Mouse (Mus musculus) CH12.LX (cell line): Measurements from ENCODE around the gene Thrb. TPM values are rescaled to one million over a fixed set of nuclear protein-coding genes. Genes with fewer than 3 reads are reported as not detected.
A peak's percentile ranks its signal among the peaks of the same experiment; 100 is the strongest.

Experiments
- DNase-seq: peaks from one replicate; pipeline ENCODE4 v3.0.0-alpha.2; 2013; ENCODE audit errors: extremely low read depth
- H3K27ac ChIP-seq: 2 replicates; pipeline ENCODE4 v1.5.1; 2012; ENCODE audit warnings: low read depth, mild to moderate bottlenecking, control low read depth, moderate library complexity; ENCODE audit not compliant: insufficient read depth
- H3K27me3 ChIP-seq: replicated peaks from 2 replicates; pipeline ENCODE3; 2012; ENCODE audit warnings: inconsistent platforms
- H3K36me3 ChIP-seq, 2 experiments: replicated peaks in 1 of 2; 2 replicates each; pipeline versions ENCODE3 to v1.6.1; 2012; ENCODE audit warnings: inconsistent platforms in 1 of 2, low read length in 1 of 2, mild to moderate bottlenecking in 1 of 2, mixed read lengths in 1 of 2, moderate library complexity in 1 of 2; ENCODE audit not compliant: control insufficient read depth in 1 of 2, insufficient read depth in 1 of 2
- H3K4me1 ChIP-seq, 2 experiments: 2 replicates each; pipeline ENCODE4 v1.6.1; 2012; ENCODE audit warnings: inconsistent platforms in 1 of 2, moderate library complexity in 1 of 2; ENCODE audit not compliant: insufficient read depth in 2 of 2, control insufficient read depth in 1 of 2
- H3K4me2 ChIP-seq: 2 replicates; pipeline ENCODE4 v1.6.1; 2012; ENCODE audit warnings: low read depth, mild to moderate bottlenecking, control low read depth; ENCODE audit not compliant: poor library complexity, insufficient read depth, severe bottlenecking
- H3K4me3 ChIP-seq, 3 experiments: fragments of 150-350 bp in 1 of 3; sonication (generic) in 1 of 3; replicated peaks in 1 of 3; 2 replicates each; pipeline versions ENCODE3 to v1.5.1; 2011 to 2012; ENCODE audit warnings: low read depth in 2 of 3, low read length in 2 of 3, mild to moderate bottlenecking in 2 of 3, moderate library complexity in 2 of 3, control low read depth in 1 of 3, improper control_type of control experiment in 1 of 3, inconsistent platforms in 1 of 3, mixed read lengths in 1 of 3; ENCODE audit not compliant: poor library complexity in 1 of 3
- H3K79me2 ChIP-seq: replicated peaks from 2 replicates; pipeline ENCODE4 v1.6.1; 2012; ENCODE audit warnings: mild to moderate bottlenecking, moderate library complexity; ENCODE audit not compliant: control insufficient read depth, poor library complexity, insufficient read depth, severe bottlenecking; ENCODE audit errors: extremely low read depth
- H3K9ac ChIP-seq: 2 replicates; pipeline ENCODE4 v1.6.1; 2012; ENCODE audit warnings: low read depth, mild to moderate bottlenecking, control low read depth, moderate library complexity; ENCODE audit not compliant: insufficient read depth
- H3K9me3 ChIP-seq: replicated peaks from 2 replicates; pipeline ENCODE3; 2012; ENCODE audit warnings: low read length, inconsistent platforms, mixed read lengths
- BHLHE40 ChIP-seq: IDR thresholded peaks from 2 replicates; pipeline ENCODE4 v1.6.1; 2011; ENCODE audit warnings: mild to moderate bottlenecking, low read depth, low read length, improper control_type of control experiment
- CTCF ChIP-seq, 2 experiments: IDR thresholded peaks in 1 of 2; conservative IDR thresholded peaks in 1 of 2; 2 replicates each; pipeline ENCODE4 v1.5.1; 2011 to 2012; ENCODE audit warnings: low read depth in 2 of 2, low read length in 2 of 2, improper control_type of control experiment in 1 of 2, inconsistent platforms in 1 of 2, mild to moderate bottlenecking in 1 of 2, moderate library complexity in 1 of 2
- E2F4 ChIP-seq: IDR thresholded peaks from 2 replicates; pipeline ENCODE4 v1.6.1; 2011; ENCODE audit warnings: low read depth, low read length, improper control_type of control experiment; ENCODE audit not compliant: insufficient replicate concordance
- ELF1 ChIP-seq: IDR thresholded peaks from 2 replicates; pipeline ENCODE4 v1.6.1; 2014; ENCODE audit warnings: low read depth, mild to moderate bottlenecking, inconsistent platforms, low read length, improper control_type of control experiment
- ETS1 ChIP-seq: conservative IDR thresholded peaks from 2 replicates; pipeline ENCODE4 v1.6.1; 2012; ENCODE audit warnings: low read depth, mild to moderate bottlenecking, inconsistent platforms, low read length, improper control_type of control experiment, moderate library complexity
- GABPA ChIP-seq: IDR thresholded peaks from 2 replicates; pipeline ENCODE4 v1.6.1; 2012; ENCODE audit warnings: low read depth, low read length, improper control_type of control experiment, inconsistent platforms; ENCODE audit not compliant: insufficient replicate concordance
- HCFC1 ChIP-seq: IDR thresholded peaks from 2 replicates; pipeline ENCODE4 v1.6.1; 2012; ENCODE audit warnings: low read depth, mild to moderate bottlenecking, inconsistent platforms, low read length, improper control_type of control experiment
- IRF4 ChIP-seq: IDR thresholded peaks from 2 replicates; pipeline ENCODE4 v1.6.1; 2014; ENCODE audit warnings: low read depth, mild to moderate bottlenecking, inconsistent platforms, low read length, improper control_type of control experiment
- JUN ChIP-seq: IDR thresholded peaks from 2 replicates; pipeline ENCODE4 v1.6.1; 2011; ENCODE audit warnings: low read depth, mild to moderate bottlenecking, low read length, improper control_type of control experiment, moderate library complexity; ENCODE audit not compliant: insufficient read depth
- KAT2A ChIP-seq: IDR thresholded peaks from 2 replicates; pipeline ENCODE4 v1.6.1; 2012; ENCODE audit warnings: low read length, improper control_type of control experiment, inconsistent platforms; ENCODE audit not compliant: insufficient replicate concordance
- MAFK ChIP-seq: IDR thresholded peaks from 2 replicates; pipeline ENCODE4 v1.6.1; 2011; ENCODE audit warnings: low read length, improper control_type of control experiment; ENCODE audit not compliant: insufficient replicate concordance
- MAX ChIP-seq: IDR thresholded peaks from 2 replicates; pipeline ENCODE4 v1.6.1; 2011; ENCODE audit warnings: low read length, improper control_type of control experiment
- MAZ ChIP-seq: IDR thresholded peaks from 2 replicates; pipeline ENCODE4 v1.6.1; 2012; ENCODE audit warnings: low read depth, mild to moderate bottlenecking, inconsistent platforms, low read length, improper control_type of control experiment, moderate library complexity
- MXI1 ChIP-seq: IDR thresholded peaks from 2 replicates; pipeline ENCODE4 v1.6.1; 2011; ENCODE audit warnings: mild to moderate bottlenecking, low read depth, low read length, improper control_type of control experiment
- MYC ChIP-seq: IDR thresholded peaks from 2 replicates; pipeline ENCODE4 v1.6.1; 2011; ENCODE audit warnings: low read depth, mild to moderate bottlenecking, improper control_type of control experiment, low read length
- NELFE ChIP-seq: IDR thresholded peaks from 2 replicates; pipeline ENCODE4 v1.6.1; 2011; ENCODE audit warnings: low read depth, low read length, improper control_type of control experiment
- PAX5 ChIP-seq: IDR thresholded peaks from 2 replicates; pipeline ENCODE4 v1.6.1; 2012; ENCODE audit warnings: low read length, inconsistent platforms, mixed read lengths
- POLR2A ChIP-seq: IDR thresholded peaks from 2 replicates; pipeline ENCODE4 v1.6.1; 2011; ENCODE audit warnings: low read depth, mild to moderate bottlenecking, improper control_type of control experiment, low read length
- POLR2AphosphoS2 ChIP-seq: IDR thresholded peaks from 2 replicates; pipeline ENCODE4 v1.6.1; 2011; ENCODE audit warnings: low read depth, low read length, improper control_type of control experiment
- RAD21 ChIP-seq: IDR thresholded peaks from 2 replicates; pipeline ENCODE4 v1.6.1; 2011; ENCODE audit warnings: low read depth, mild to moderate bottlenecking, low read length, improper control_type of control experiment, moderate library complexity
- RCOR1 ChIP-seq: conservative IDR thresholded peaks from 2 replicates; pipeline ENCODE4 v1.6.1; 2012; ENCODE audit warnings: low read depth, mild to moderate bottlenecking, inconsistent platforms, low read length, improper control_type of control experiment
- SMC3 ChIP-seq: IDR thresholded peaks from 2 replicates; pipeline ENCODE4 v1.6.1; 2011; ENCODE audit warnings: low read depth, low read length, improper control_type of control experiment
- TBP ChIP-seq: conservative IDR thresholded peaks from 2 replicates; pipeline ENCODE4 v1.6.1; 2011; ENCODE audit warnings: low read depth, low read length, improper control_type of control experiment
- TCF12 ChIP-seq: IDR thresholded peaks from 2 replicates; pipeline ENCODE4 v1.6.1; 2014; ENCODE audit warnings: low read depth, mild to moderate bottlenecking, inconsistent platforms, low read length, improper control_type of control experiment
- UBTF ChIP-seq: IDR thresholded peaks from 2 replicates; pipeline ENCODE4 v1.6.1; 2012; ENCODE audit warnings: low read depth, mild to moderate bottlenecking, inconsistent platforms, low read length, improper control_type of control experiment, moderate library complexity
- USF1 ChIP-seq: IDR thresholded peaks from 2 replicates; pipeline ENCODE4 v1.6.1; 2014; ENCODE audit warnings: low read depth, mild to moderate bottlenecking, inconsistent platforms, low read length, improper control_type of control experiment
- USF2 ChIP-seq: conservative IDR thresholded peaks from 2 replicates; pipeline ENCODE4 v1.6.1; 2011; ENCODE audit warnings: low read depth, low read length, improper control_type of control experiment
- ZC3H11A ChIP-seq: IDR thresholded peaks from 2 replicates; pipeline ENCODE4 v1.6.1; 2012; ENCODE audit warnings: low read depth, mild to moderate bottlenecking, inconsistent platforms, low read length, improper control_type of control experiment
- ZNF384 ChIP-seq: IDR thresholded peaks from 2 replicates; pipeline ENCODE4 v1.6.1; 2012; ENCODE audit warnings: low read depth, low read length, improper control_type of control experiment, inconsistent platforms
- dilution Hi-C: fragments of 300-500 bp; cut with MboI; formaldehyde crosslinking; loops from 2 replicates; pipeline ENCODE4 v1.14.3; 2020; ENCODE audit warnings: low sequenced_read_pairs; ENCODE audit not compliant: extremely low pct_unique_long_range_greater_than_20kb, extremely low pct_ligation_motif_present
- in situ Hi-C: fragments of 300-500 bp; cut with MboI; formaldehyde crosslinking; loops from 3 replicates; pipeline ENCODE4 v1.14.3; 2019; ENCODE audit warnings: low sequenced_read_pairs, low pct_ligation_motif_present, low pct_unique_long_range_greater_than_20kb, mixed read lengths
- polyA plus RNA-seq: library from polyadenylated mRNA; unstranded; fragments of >175 nt; gene quantifications from 2 replicates; pipeline ENCODE4 v1.2.1, GENCODE M21; 2012; ENCODE audit warnings: low read depth; ENCODE audit not compliant: insufficient read length
- total RNA-seq, 2 experiments: library from RNA; depleted of rRNA; stranded (reverse); fragments of 300-350 nt in 1 of 2; fragments of >200 nt in 1 of 2; gene quantifications; 2 replicates each; pipeline ENCODE4 v1.2.3; 2012 to 2014

Thrb gene
- total and polyA plus RNA-seq, 3 experiments: 0.56 to 1.6 (median 0.60) TPM

GRCm38 (mm10) chr14:17655084-17655483 lies 5.0 kb upstream of the Thrb start:
- no peak for DNase-seq
- no peak for TF ChIP-seq NELFE
- TF ChIP-seq UBTF: no peak
- TF ChIP-seq MXI1: no peak
- no peak for TF ChIP-seq MAZ
- no peak for TF ChIP-seq TCF12
- TF ChIP-seq MYC: no peak
- TF ChIP-seq ETS1: no peak
- no peak for TF ChIP-seq E2F4
- no peak for TF ChIP-seq JUN
- no peak for TF ChIP-seq PAX5
- TF ChIP-seq POLR2A: no peak
- no peak for TF ChIP-seq HCFC1
- no peak for TF ChIP-seq MAX
- H3K4me2 ChIP-seq: no peak overlapping the region
- no peaks in the 10 kb centered on the region for H3K9me3 ChIP-seq
- no peaks in the 10 kb centered on the region for H3K79me2 ChIP-seq
- no peaks in the 10 kb centered on the region for H3K36me3 ChIP-seq
- H3K9ac ChIP-seq: no peak overlapping the region
- dilution Hi-C loops (no loop called here), in situ Hi-C loops (loop anchor here (25.0 kb wide), 1 partner anchor 532 kb away; no protein-coding TSS in a partner anchor)
- H3K4me3 ChIP-seq: no peak overlapping the region
- peaks cover under 1% of the 10 kb centered on the region for H3K27me3 ChIP-seq
- no peak overlapping the region for H3K27ac ChIP-seq
- H3K4me1 ChIP-seq: peaks cover 0 to 9% of the 10 kb centered on the region in 2 experiments; a peak in 2 of 4 replicates

DNA sequence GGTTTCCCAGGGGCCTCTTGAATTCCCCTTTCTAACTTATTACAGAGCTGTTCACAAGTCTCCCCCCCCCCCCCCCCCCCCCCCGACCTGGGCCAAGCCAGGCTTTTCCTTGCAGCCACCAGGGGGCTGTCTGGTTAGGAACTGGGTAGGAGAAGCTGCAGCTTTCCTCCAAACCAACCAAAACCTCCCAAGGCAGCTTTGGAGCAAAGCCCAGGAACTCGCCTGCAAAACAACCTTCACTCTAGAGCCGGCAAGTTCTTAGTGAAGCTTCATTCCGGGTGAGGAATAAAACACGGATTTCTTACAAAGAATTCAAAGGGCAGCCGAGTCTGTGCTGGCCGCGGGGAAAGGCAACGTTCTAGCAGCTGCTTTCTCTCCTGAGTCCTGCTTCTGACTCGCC lies 1.0 kb upstream of the Thrb start:
- H3K4me3 ChIP-seq: peak overlapping the region in 1 of 3 experiments; percentile 7
- in situ Hi-C loops (loop anchor here (25.0 kb wide), 1 partner anchor 528 kb away; no protein-coding TSS in a partner anchor), dilution Hi-C loops (no loop called here)
- no peaks in the 10 kb centered on the region for H3K36me3 ChIP-seq
- no peak overlapping the region for H3K27ac ChIP-seq
- peaks cover 6% of the 10 kb centered on the region for H3K27me3 ChIP-seq
- H3K4me1 ChIP-seq: peaks cover 0 to 8% of the 10 kb centered on the region in 2 experiments; a peak in 2 of 4 replicates
- peak overlapping the region; percentile 83 for H3K4me2 ChIP-seq
- H3K79me2 ChIP-seq: no peaks in the 10 kb centered on the region
- no peak overlapping the region for H3K9ac ChIP-seq
- peak; percentile 66 for DNase-seq
- no peak for TF ChIP-seq MAX
- TF ChIP-seq RCOR1: no peak
- peak; percentile 27 for TF ChIP-seq RAD21
- TF ChIP-seq NELFE: no peak
- no peak for TF ChIP-seq USF1
- no peak for TF ChIP-seq ZNF384
- no peak for TF ChIP-seq USF2
- no peak for TF ChIP-seq POLR2AphosphoS2
- TF ChIP-seq POLR2A: no peak
- no peak for TF ChIP-seq GABPA
- no peak for TF ChIP-seq TBP
- no peak for TF ChIP-seq ETS1
- TF ChIP-seq CTCF (conservative IDR thresholded peaks at IDR 0.05 in 1 of 2, IDR thresholded peaks at IDR 0.05 in 1 of 2; ENCODE audit: low read depth in 2 of 2, low read length in 2 of 2): peak; percentile 5 to 62; a peak in 2 of 4 replicates
- no peak for TF ChIP-seq TCF12
- TF ChIP-seq ELF1: no peak
- no peak for TF ChIP-seq MAFK
- no peak for TF ChIP-seq IRF4
- TF ChIP-seq SMC3: peak; percentile 55
- no peak for TF ChIP-seq MXI1
- no peak for TF ChIP-seq PAX5
- TF ChIP-seq MAZ: no peak
- no peak for TF ChIP-seq KAT2A
- TF ChIP-seq ZC3H11A: no peak
- no peak for TF ChIP-seq BHLHE40
- TF ChIP-seq, all 38 proteins: peak for 3
- no peaks in the 10 kb centered on the region for H3K9me3 ChIP-seq
